Mouse (Mus musculus): ENCODE results near the gene Tbc1d22a. TPM values are rescaled to one million over a fixed set of nuclear protein-coding genes. Genes with fewer than 3 reads are reported as not detected.

The Tbc1d22a gene
- polyA plus RNA-seq, 1 experiment from 2014 or later: 12.0 TPM

- H3K4me3 ChIP-seq: no peak overlapping the region
- DNase-seq (ENCODE audit: low spot score): no peak
- H3K9me3 ChIP-seq (replicated peaks): no peaks in the 10 kb centered on the region
These were observed 141.6 kb downstream of the Tbc1d22a start for GRCm38 (mm10) chr15:86355857-86356256.

GRCm38 (mm10) chr15:86360376-86360775 lies 146.1 kb downstream of the Tbc1d22a start:
- Histone ChIP-seq H3K27ac (no peak overlapping the region), H3K9me3 (replicated peaks) (no peaks in the 10 kb centered on the region), H3K4me1 (peaks cover 10% of the 10 kb centered on the region; the same call in 1 of the 2 replicates), H3K4me3 (no peak overlapping the region), H3K36me3 (no peaks in the 10 kb centered on the region), H3K27me3 (ENCODE audit: low read depth, poor library complexity, severe bottlenecking) (no peaks in the 10 kb centered on the region)
- no peak for DNase-seq (ENCODE audit: low spot score)
- 61% methylated on average over 3 of the region's 3 CpGs for WGBS

More at GRCm38 (mm10) chr15:86355857-86356256, 141.6 kb downstream of the Tbc1d22a start:
- H3K36me3 ChIP-seq: no peaks in the 10 kb centered on the region
- WGBS: 88% methylated on average over 2 of the region's 2 CpGs
- H3K27me3 ChIP-seq (ENCODE audit: low read depth, poor library complexity, severe bottlenecking): no peaks in the 10 kb centered on the region
- H3K27ac ChIP-seq: no peak overlapping the region
- H3K4me1 ChIP-seq: no peaks in the 10 kb centered on the region

- Histone ChIP-seq H3K4me3 (no peak overlapping the region), H3K36me3 (no peaks in the 10 kb centered on the region), H3K4me1 (peaks cover 10% of the 10 kb centered on the region; the same call in 1 of the 2 replicates), H3K27ac (no peak overlapping the region), H3K27me3 (ENCODE audit: low read depth, poor library complexity, severe bottlenecking) (no peaks in the 10 kb centered on the region), H3K9me3 (replicated peaks) (no peaks in the 10 kb centered on the region)
- WGBS: 79% methylated on average over 10 of the region's 10 CpGs
- no peak for DNase-seq (ENCODE audit: low spot score)
These were observed 148.3 kb downstream of the Tbc1d22a start for GRCm38 (mm10) chr15:86362306-86363150.

GRCm38 (mm10) chr15:86363841-86364295 lies 149.6 kb downstream of the Tbc1d22a start:
- 90% methylated on average over 4 of the region's 4 CpGs for WGBS

GRCm38 (mm10) chr15:86364948-86365658 lies 150.8 kb downstream of the Tbc1d22a start:
- Histone ChIP-seq H3K27me3 (ENCODE audit: low read depth, poor library complexity, severe bottlenecking) (no peaks in the 10 kb centered on the region), H3K9me3 (replicated peaks) (no peaks in the 10 kb centered on the region), H3K27ac (no peak overlapping the region), H3K4me1 (peaks cover 10% of the 10 kb centered on the region; the same call in 1 of the 2 replicates), H3K4me3 (no peak overlapping the region), H3K36me3 (no peaks in the 10 kb centered on the region)
- no peak for DNase-seq (ENCODE audit: low spot score)
- 91% methylated on average over 10 of the region's 10 CpGs for WGBS

More at GRCm38 (mm10) chr15:86363841-86364295, 149.6 kb downstream of the Tbc1d22a start:
- Histone ChIP-seq H3K4me1 (peaks cover 10% of the 10 kb centered on the region; the same call in 1 of the 2 replicates), H3K9me3 (replicated peaks) (no peaks in the 10 kb centered on the region), H3K27ac (no peak overlapping the region), H3K4me3 (no peak overlapping the region), H3K36me3 (no peaks in the 10 kb centered on the region), H3K27me3 (ENCODE audit: low read depth, poor library complexity, severe bottlenecking) (no peaks in the 10 kb centered on the region)
- DNase-seq (ENCODE audit: low spot score): no peak

GRCm38 (mm10) chr15:86366726-86367125 lies 152.5 kb downstream of the Tbc1d22a start:
- H3K27me3 ChIP-seq (ENCODE audit: low read depth, poor library complexity, severe bottlenecking): no peaks in the 10 kb centered on the region
- 86% methylated on average over 4 of the region's 4 CpGs for WGBS
- no peaks in the 10 kb centered on the region for H3K9me3 ChIP-seq (replicated peaks)
- H3K27ac ChIP-seq: no peak overlapping the region
- H3K4me1 ChIP-seq: peaks cover 10% of the 10 kb centered on the region; the same call in 1 of the 2 replicates
- no peak for DNase-seq (ENCODE audit: low spot score)
- no peak overlapping the region for H3K4me3 ChIP-seq
- H3K36me3 ChIP-seq: no peaks in the 10 kb centered on the region

- no peaks in the 10 kb centered on the region for H3K27me3 ChIP-seq (ENCODE audit: low read depth, poor library complexity, severe bottlenecking)
- H3K27ac ChIP-seq: no peak overlapping the region
- H3K4me3 ChIP-seq: no peak overlapping the region
- no peak for DNase-seq (ENCODE audit: low spot score)
- H3K4me1 ChIP-seq: peaks cover 9% of the 10 kb centered on the region; the same call in 1 of the 2 replicates
- 88% methylated on average over 8 of the region's 8 CpGs for WGBS
- no peaks in the 10 kb centered on the region for H3K36me3 ChIP-seq
- H3K9me3 ChIP-seq (replicated peaks): no peaks in the 10 kb centered on the region
These were observed 153.0 kb downstream of the Tbc1d22a start for GRCm38 (mm10) chr15:86367247-86367646.

- H3K9me3 ChIP-seq (replicated peaks): no peaks in the 10 kb centered on the region
- DNase-seq (ENCODE audit: low spot score): no peak
These were observed 156.6 kb downstream of the Tbc1d22a start for GRCm38 (mm10) chr15:86370846-86371245.

GRCm38 (mm10) chr15:86375262-86375661 lies 161.0 kb downstream of the Tbc1d22a start:
- no peak overlapping the region for H3K27ac ChIP-seq
- H3K9me3 ChIP-seq (replicated peaks): no peaks in the 10 kb centered on the region
- WGBS: 84% methylated on average over 3 of the region's 3 CpGs
- H3K27me3 ChIP-seq (ENCODE audit: low read depth, poor library complexity, severe bottlenecking): no peaks in the 10 kb centered on the region
- DNase-seq (ENCODE audit: low spot score): no peak
- H3K36me3 ChIP-seq: no peaks in the 10 kb centered on the region
- H3K4me1 ChIP-seq: peaks cover 27% of the 10 kb centered on the region
- no peak overlapping the region for H3K4me3 ChIP-seq

More at GRCm38 (mm10) chr15:86370846-86371245, 156.6 kb downstream of the Tbc1d22a start:
- Histone ChIP-seq H3K27ac (no peak overlapping the region), H3K4me1 (peaks cover 15% of the 10 kb centered on the region), H3K27me3 (ENCODE audit: low read depth, poor library complexity, severe bottlenecking) (no peaks in the 10 kb centered on the region), H3K4me3 (no peak overlapping the region), H3K36me3 (no peaks in the 10 kb centered on the region)
- WGBS: 85% methylated on average over 3 of the region's 3 CpGs

GRCm38 (mm10) chr15:86375860-86376394 lies 161.7 kb downstream of the Tbc1d22a start:
- DNase-seq (ENCODE audit: low spot score): no peak
- peak overlapping the region; percentile 39 for H3K27ac ChIP-seq
- 83% methylated on average over 6 of the region's 6 CpGs for WGBS
- H3K4me3 ChIP-seq: no peak overlapping the region
- peaks cover 27% of the 10 kb centered on the region for H3K4me1 ChIP-seq
- H3K27me3 ChIP-seq (ENCODE audit: low read depth, poor library complexity, severe bottlenecking): no peaks in the 10 kb centered on the region
- no peaks in the 10 kb centered on the region for H3K9me3 ChIP-seq (replicated peaks)
- H3K36me3 ChIP-seq: no peaks in the 10 kb centered on the region

- Histone ChIP-seq H3K9me3 (replicated peaks) (no peaks in the 10 kb centered on the region), H3K27ac (no peak overlapping the region), H3K4me1 (peaks cover 13% of the 10 kb centered on the region), H3K27me3 (ENCODE audit: low read depth, poor library complexity, severe bottlenecking) (no peaks in the 10 kb centered on the region), H3K36me3 (no peaks in the 10 kb centered on the region), H3K4me3 (no peak overlapping the region)
- DNase-seq (ENCODE audit: low spot score): no peak
- 87% methylated on average over 5 of the region's 5 CpGs for WGBS
These were observed 169.0 kb downstream of the Tbc1d22a start for GRCm38 (mm10) chr15:86383278-86383677.

GRCm38 (mm10) chr15:86385436-86385835 lies 171.2 kb downstream of the Tbc1d22a start:
- no peaks in the 10 kb centered on the region for H3K27me3 ChIP-seq (ENCODE audit: low read depth, poor library complexity, severe bottlenecking)
- peaks cover 13% of the 10 kb centered on the region for H3K4me1 ChIP-seq
- no peaks in the 10 kb centered on the region for H3K9me3 ChIP-seq (replicated peaks)
- H3K27ac ChIP-seq: no peak overlapping the region
- WGBS: 62% methylated on average over 2 of the region's 2 CpGs
- no peaks in the 10 kb centered on the region for H3K36me3 ChIP-seq
- no peak overlapping the region for H3K4me3 ChIP-seq
- no peak for DNase-seq (ENCODE audit: low spot score)

Measured in limb, embryonic 10.5 days (tissue).